Mouse (Mus musculus): ENCODE results near the gene Gm21650.
"Not testable (repeated sequence)": the region's sequence is repeated elsewhere in the genome, so short reads cannot be mapped to it uniquely, and the experiment has no call there.

Gm21650 gene

GRCm38 (mm10) chrY:77692508-77692907 is at the start of gene Gm21650:
TSS of gene Gm21650 (plus strand) at chrY:77692808.
- not testable (repeated sequence) for DNase-seq

Data from cerebellum, adult 9-10 months (tissue).